Mouse (Mus musculus) C2C12 (cell line): Measurements from ENCODE around the gene Ccdc30.

Experiments used
- CEBPB ChIP-seq: IDR thresholded peaks from one replicate; pipeline ENCODE4 v1.6.1; 2011; ENCODE audit warnings: low read depth, mild to moderate bottlenecking, control low read depth, moderate library complexity
- CTCF ChIP-seq: IDR thresholded peaks from one replicate; pipeline ENCODE4 v1.5.1; 2011; ENCODE audit not compliant: control insufficient read depth, insufficient read depth, insufficient read length
- MAX ChIP-seq: IDR thresholded peaks from one replicate; pipeline ENCODE4 v1.6.1; 2011; ENCODE audit warnings: mild to moderate bottlenecking, control low read depth

GRCm38 (mm10) chr4:119292771-119293573 is 122.3 kb downstream of the Ccdc30 start:
- TF ChIP-seq CEBPB (no peak), CTCF (no peak), MAX (no peak)
